Mouse (Mus musculus) heart, embryonic 10.5 days (tissue): ENCODE measurements around the gene Cxcl10. TPM values are rescaled to one million over a fixed set of nuclear protein-coding genes. Genes with fewer than 3 reads are reported as not detected.
"Not testable (repeated sequence)": the region's sequence is repeated elsewhere in the genome, so short reads cannot be mapped to it uniquely, and the experiment has no call there.

ENCODE experiments used
- DNase-seq: peaks from one replicate; pipeline ENCODE4 v3.0.0-alpha.2; 2017; ENCODE audit warnings: low spot score
- H3K27ac ChIP-seq: fragments of 300-500 bp; sonication (generic); 2 replicates; pipeline ENCODE4 v1.5.1; 2016; ENCODE audit warnings: mild to moderate bottlenecking
- H3K27me3 ChIP-seq: fragments of 300-500 bp; sonication (generic); 2 replicates; pipeline ENCODE4 v1.6.1; 2016; ENCODE audit warnings: mild to moderate bottlenecking; ENCODE audit not compliant: poor library complexity, insufficient read depth, severe bottlenecking
- H3K36me3 ChIP-seq: fragments of 300-500 bp; sonication (generic); 2 replicates; pipeline ENCODE4 v1.6.1; 2016; ENCODE audit warnings: mild to moderate bottlenecking, moderate library complexity
- H3K4me1 ChIP-seq: fragments of 300-500 bp; sonication (generic); 2 replicates; pipeline ENCODE4 v1.6.1; 2016; ENCODE audit warnings: mild to moderate bottlenecking
- H3K4me3 ChIP-seq: fragments of 300-500 bp; sonication (generic); 2 replicates; pipeline ENCODE4 v1.5.1; 2016; ENCODE audit warnings: mild to moderate bottlenecking, moderate library complexity
- H3K9me3 ChIP-seq: fragments of 300-500 bp; sonication (generic); 2 replicates; pipeline ENCODE4 v1.6.1; 2016; ENCODE audit warnings: mild to moderate bottlenecking, moderate library complexity
- WGBS: fragments of 180-500 bp; shearing (Covaris S2); methylation state at CpG from one replicate; pipeline ENCODE4 v1.1.7; 2016; 5-methylcytosine and 5-hydroxymethylcytosine counted together
- polyA plus RNA-seq: library from polyadenylated mRNA; unstranded; fragments of >200 nt; fragmentation: Nextera tagmentation; extraction: Ambion mirVana; gene quantifications from 2 replicates; pipeline ENCODE4 v1.2.1, GENCODE M21; 2016

Cxcl10 gene
- polyA plus RNA-seq, 1 experiment from 2014 or later = 0.64 TPM

GRCm38 (mm10) chr5:92364011-92364410 lies 15.3 kb upstream of the Cxcl10 start:
- no peak overlapping the region for H3K4me3 ChIP-seq
- 0 out of 2 replicates have a peak, but pooled peaks cover under 1% of the 10 kb centered on the region for H3K4me1 ChIP-seq
- WGBS = 87% methylated on average over 5 of the region's 5 CpGs
- no peak for DNase-seq
- no peak overlapping the region for H3K27ac ChIP-seq
- H3K36me3 ChIP-seq = no peaks in the 10 kb centered on the region
- H3K9me3 ChIP-seq = no peaks in the 10 kb centered on the region
- no peaks in the 10 kb centered on the region for H3K27me3 ChIP-seq

GRCm38 (mm10) chr5:92363179-92363578 lies 14.5 kb upstream of the Cxcl10 start:
- Histone ChIP-seq H3K4me1 (no peaks in the 10 kb centered on the region), H3K36me3 (no peaks in the 10 kb centered on the region), H3K27me3 (no peaks in the 10 kb centered on the region), H3K4me3 (no peak overlapping the region), H3K27ac (no peak overlapping the region), H3K9me3 (no peaks in the 10 kb centered on the region)
- DNase-seq = no peak
- 11% methylated on average over 4 of the region's 4 CpGs for WGBS

- no peak for DNase-seq
- H3K27ac ChIP-seq = no peak overlapping the region
- no peaks in the 10 kb centered on the region for H3K27me3 ChIP-seq
- H3K4me3 ChIP-seq = no peak overlapping the region
- no peaks in the 10 kb centered on the region for H3K9me3 ChIP-seq
- H3K36me3 ChIP-seq = no peaks in the 10 kb centered on the region
- 70% methylated on average over 11 of the region's 11 CpGs for WGBS
- H3K4me1 ChIP-seq = no peaks in the 10 kb centered on the region
Measured at GRCm38 (mm10) chr5:92358767-92359455, 10.2 kb upstream of the Cxcl10 start.

GRCm38 (mm10) chr5:92358033-92358432 lies 9.3 kb upstream of the Cxcl10 start:
- Histone ChIP-seq H3K4me3 (no peak overlapping the region), H3K36me3 (no peaks in the 10 kb centered on the region), H3K9me3 (no peaks in the 10 kb centered on the region), H3K4me1 (peaks cover 4% of the 10 kb centered on the region; the same call in 1 of the 2 replicates), H3K27ac (no peak overlapping the region), H3K27me3 (no peaks in the 10 kb centered on the region)
- DNase-seq = peak; percentile 83
- 23% methylated on average over 11 of the region's 12 CpGs for WGBS

- Histone ChIP-seq H3K36me3 (no peaks in the 10 kb centered on the region), H3K9me3 (no peaks in the 10 kb centered on the region), H3K27ac (peak overlapping the region; percentile 71), H3K4me1 (peaks cover 13% of the 10 kb centered on the region), H3K27me3 (peaks cover 3% of the 10 kb centered on the region; the same call in 1 of the 2 replicates), H3K4me3 (peak overlapping the region; percentile 49)
- 31% methylated on average over 11 of the region's 11 CpGs for WGBS
- DNase-seq = no peak
Measured at GRCm38 (mm10) chr5:92353517-92353916, 4.8 kb upstream of the Cxcl10 start.

- Histone ChIP-seq H3K4me1 (peaks cover 16% of the 10 kb centered on the region), H3K4me3 (peak overlapping the region; percentile 49; the same call in 1 of the 2 replicates), H3K27ac (peak overlapping the region; percentile 56; the same call in 1 of the 2 replicates)
- WGBS = 25% methylated on average over 4 of the region's 4 CpGs
- not testable (repeated sequence) for H3K27me3 ChIP-seq, H3K9me3 ChIP-seq, DNase-seq, H3K36me3 ChIP-seq
Measured at GRCm38 (mm10) chr5:92352716-92353115, 4.0 kb upstream of the Cxcl10 start.

- Histone ChIP-seq H3K36me3 (no peaks in the 10 kb centered on the region), H3K27ac (no peak overlapping the region), H3K9me3 (no peaks in the 10 kb centered on the region), H3K4me3 (no peak overlapping the region), H3K4me1 (peaks cover 16% of the 10 kb centered on the region), H3K27me3 (peaks cover 15% of the 10 kb centered on the region)
- DNase-seq = peak; percentile 58
- WGBS = 81% methylated on average over 7 of the region's 7 CpGs
Measured at GRCm38 (mm10) chr5:92349731-92350130, 1.0 kb upstream of the Cxcl10 start.

- 80% methylated on average over 8 of the region's 8 CpGs for WGBS
- Histone ChIP-seq H3K36me3 (no peaks in the 10 kb centered on the region), H3K27ac (no peak overlapping the region), H3K4me1 (peaks cover 8% of the 10 kb centered on the region), H3K9me3 (no peaks in the 10 kb centered on the region), H3K4me3 (no peak overlapping the region), H3K27me3 (peaks cover 15% of the 10 kb centered on the region)
- no peak for DNase-seq
Measured at GRCm38 (mm10) chr5:92345006-92345405, 3.7 kb downstream of the Cxcl10 start.

GRCm38 (mm10) chr5:92340606-92341005 lies 8.1 kb downstream of the Cxcl10 start:
- Histone ChIP-seq H3K36me3 (no peaks in the 10 kb centered on the region), H3K27ac (no peak overlapping the region), H3K4me3 (no peak overlapping the region), H3K4me1 (no peaks in the 10 kb centered on the region), H3K9me3 (no peaks in the 10 kb centered on the region), H3K27me3 (peaks cover 4% of the 10 kb centered on the region; the same call in 1 of the 2 replicates)
- WGBS = 66% methylated on average over 4 of the region's 4 CpGs
- DNase-seq = no peak

GRCm38 (mm10) chr5:92336743-92337142 lies 11.9 kb downstream of the Cxcl10 start:
- WGBS = 81% methylated on average over 3 of the region's 3 CpGs
- H3K27me3 ChIP-seq = no peaks in the 10 kb centered on the region
- H3K9me3 ChIP-seq = no peaks in the 10 kb centered on the region
- no peaks in the 10 kb centered on the region for H3K36me3 ChIP-seq
- no peak overlapping the region for H3K27ac ChIP-seq
- H3K4me1 ChIP-seq = no peaks in the 10 kb centered on the region
- DNase-seq = no peak
- no peak overlapping the region for H3K4me3 ChIP-seq

- 73% methylated on average over 9 of the region's 9 CpGs for WGBS
- no peaks in the 10 kb centered on the region for H3K36me3 ChIP-seq
- H3K9me3 ChIP-seq = no peaks in the 10 kb centered on the region
- peak overlapping the region; percentile 29; the same call in 1 of the 2 replicates for H3K27ac ChIP-seq
- no peaks in the 10 kb centered on the region for H3K27me3 ChIP-seq
- no peak for DNase-seq
- no peaks in the 10 kb centered on the region for H3K4me1 ChIP-seq
- H3K4me3 ChIP-seq = no peak overlapping the region
Measured at GRCm38 (mm10) chr5:92332359-92332840, 16.3 kb downstream of the Cxcl10 start.

GRCm38 (mm10) chr5:92331635-92332338 lies 16.9 kb downstream of the Cxcl10 start, which contains the start of gene Art3:
TSS of gene Art3 (plus strand) at chr5:92331827.
- 86% methylated on average over 17 of the region's 17 CpGs for WGBS
- Histone ChIP-seq H3K36me3 (no peaks in the 10 kb centered on the region), H3K27me3 (no peaks in the 10 kb centered on the region), H3K27ac (peak within 1 kb of the TSS; percentile 29; the same call in 1 of the 2 replicates), H3K4me3 (no peak within 1 kb of the TSS), H3K4me1 (no peaks in the 10 kb centered on the region), H3K9me3 (no peaks in the 10 kb centered on the region)
- no peak for DNase-seq

- Histone ChIP-seq H3K27ac (no peak overlapping the region), H3K9me3 (no peaks in the 10 kb centered on the region), H3K27me3 (no peaks in the 10 kb centered on the region), H3K4me1 (no peaks in the 10 kb centered on the region), H3K4me3 (no peak overlapping the region), H3K36me3 (no peaks in the 10 kb centered on the region)
- 89% methylated on average over 12 of the region's 12 CpGs for WGBS
- DNase-seq = no peak
Measured at GRCm38 (mm10) chr5:92331122-92331521, 17.6 kb downstream of the Cxcl10 start.
